Mouse (Mus musculus): Measurements from ENCODE around the gene Plekha6.

GRCm38 (mm10) chr1:133225561-133225960, 61.6 kb downstream of the Plekha6 start:
- no peak for TF ChIP-seq USF1 (IDR thresholded peaks at IDR 0.05; ENCODE audit: low read depth)
- TF ChIP-seq MYOG (IDR thresholded peaks at IDR 0.05; ENCODE audit: control insufficient read depth in 1 of 3, insufficient read depth in 1 of 3, insufficient read length in 2 of 3, low read depth in 2 of 3): no peak
- TF ChIP-seq E2F4 (IDR thresholded peaks at IDR 0.05; ENCODE audit: insufficient read depth): no peak
- TF ChIP-seq POLR2A (IDR thresholded peaks at IDR 0.05; ENCODE audit: insufficient read length, low read depth): no peak
- no peak for TF ChIP-seq CEBPB (IDR thresholded peaks at IDR 0.05; ENCODE audit: insufficient read depth, poor library complexity, severe bottlenecking)

Measured in myocyte (in vitro differentiated cells).